Mouse (Mus musculus) hindbrain, embryonic 14.5 days (tissue): ENCODE measurements at regions not wholly inside any gene's neighbourhood (a gene's known extent, or its start where the extent isn't known, plus 50 kb on each side); places are given as distances from the start of the nearest gene placed in this dataset.
A peak's percentile ranks its signal among the peaks of the same experiment; 100 is the strongest.

Source experiments
- ATAC-seq: fragments of 200-750 bp; cut with Nextera tagmentation; 2 replicates; pipeline ENCODE4 v1.8.0; 2017; ENCODE audit warnings: moderate number of reproducible peaks, mild to moderate bottlenecking, moderate TSS enrichment, moderate library complexity; ENCODE audit not compliant: low FRiP score
- DNase-seq: peaks from one replicate; pipeline ENCODE4 v3.0.0-alpha.2; 2015; ENCODE audit warnings: low spot score
- H3K27ac ChIP-seq: fragments of 300-500 bp; sonication (generic); 2 replicates; pipeline ENCODE4 v1.5.1; 2014; ENCODE audit warnings: mild to moderate bottlenecking, moderate library complexity
- H3K27me3 ChIP-seq: fragments of 300-500 bp; sonication (generic); 2 replicates; pipeline ENCODE4 v1.6.1; 2014; ENCODE audit warnings: mild to moderate bottlenecking, low read length, mixed read lengths; ENCODE audit not compliant: control insufficient read depth, insufficient read depth
- H3K36me3 ChIP-seq: fragments of 300-500 bp; sonication (generic); replicated peaks from 2 replicates; pipeline ENCODE4 v1.6.1; 2014; ENCODE audit not compliant: control insufficient read depth, insufficient read depth
- H3K4me1 ChIP-seq: fragments of 300-500 bp; sonication (generic); replicated peaks from 2 replicates; pipeline ENCODE4 v1.6.1; 2014; ENCODE audit warnings: antibody characterized with exemption, low read length, mixed read lengths; ENCODE audit not compliant: control insufficient read depth, insufficient read depth
- H3K4me2 ChIP-seq: fragments of 300-500 bp; sonication (generic); replicated peaks from 2 replicates; pipeline ENCODE4 v1.6.1; 2014; ENCODE audit warnings: mild to moderate bottlenecking, moderate library complexity
- H3K4me3 ChIP-seq: fragments of 300-500 bp; sonication (generic); replicated peaks from 2 replicates; pipeline ENCODE4 v1.5.1; 2014; ENCODE audit warnings: mild to moderate bottlenecking, low read length
- H3K9ac ChIP-seq: fragments of 300-500 bp; sonication (generic); 2 replicates; pipeline ENCODE4 v1.6.1; 2014
- H3K9me3 ChIP-seq: fragments of 300-500 bp; sonication (generic); 2 replicates; pipeline ENCODE4 v1.6.1; 2016; ENCODE audit warnings: low read length; ENCODE audit not compliant: control insufficient read depth
- WGBS: fragments of 180-500 bp; shearing (Covaris S2); extraction: QIAGEN DNeasy Blood & Tissue Kit; methylation state at CpG from one replicate; pipeline ENCODE4 v1.1.7; 2014; 5-methylcytosine and 5-hydroxymethylcytosine counted together

- 46% methylated on average over 15 of the region's 15 CpGs for WGBS
- no peak overlapping the region for H3K4me3 ChIP-seq
- H3K4me1 ChIP-seq: 0 out of 2 replicates have a peak, but pooled peaks cover 5% of the 10 kb centered on the region
- DNase-seq (peak; percentile 35), ATAC-seq (no peak)
- H3K9ac ChIP-seq: no peak overlapping the region
- no peaks in the 10 kb centered on the region for H3K9me3 ChIP-seq
- no peaks in the 10 kb centered on the region for H3K36me3 ChIP-seq
- H3K27me3 ChIP-seq: no peaks in the 10 kb centered on the region
- 0 out of 2 replicates have a peak overlapping the region, but pooled peaks have one; percentile 1 for H3K27ac ChIP-seq
- peak overlapping the region; percentile 15; the same call in 1 of the 2 replicates for H3K4me2 ChIP-seq
Observed at GRCm38 (mm10) chr13:52702201-52702611, 119.2 kb downstream of the Syk start.

GRCm38 (mm10) chr13:52703401-52704164 is 120.6 kb downstream of the Syk start:
- ATAC-seq (no peak), DNase-seq (no peak)
- H3K4me1 ChIP-seq: 0 out of 2 replicates have a peak, but pooled peaks cover 5% of the 10 kb centered on the region
- H3K4me3 ChIP-seq: no peak overlapping the region
- H3K27me3 ChIP-seq: no peaks in the 10 kb centered on the region
- no peak overlapping the region for H3K27ac ChIP-seq
- no peak overlapping the region for H3K4me2 ChIP-seq
- H3K9ac ChIP-seq: no peak overlapping the region
- no peaks in the 10 kb centered on the region for H3K9me3 ChIP-seq
- 66% methylated on average over 12 of the region's 12 CpGs for WGBS
- H3K36me3 ChIP-seq: no peaks in the 10 kb centered on the region

GRCm38 (mm10) chr13:52704673-52705072 is 121.7 kb downstream of the Syk start:
- H3K9ac ChIP-seq: no peak overlapping the region
- no peak overlapping the region for H3K4me3 ChIP-seq
- WGBS: 52% methylated on average over 3 of the region's 3 CpGs
- H3K27me3 ChIP-seq: no peaks in the 10 kb centered on the region
- H3K4me2 ChIP-seq: no peak overlapping the region
- DNase-seq: peak; percentile 35
- no peak overlapping the region for H3K27ac ChIP-seq
- ATAC-seq: no peak
- 0 out of 2 replicates have a peak, but pooled peaks cover 5% of the 10 kb centered on the region for H3K4me1 ChIP-seq
- no peaks in the 10 kb centered on the region for H3K9me3 ChIP-seq
- no peaks in the 10 kb centered on the region for H3K36me3 ChIP-seq

- H3K4me2 ChIP-seq: no peak overlapping the region
- no peak overlapping the region for H3K27ac ChIP-seq
- H3K36me3 ChIP-seq: no peaks in the 10 kb centered on the region
- H3K9me3 ChIP-seq: no peaks in the 10 kb centered on the region
- DNase-seq: no peak
- no peak overlapping the region for H3K4me3 ChIP-seq
- no peak overlapping the region for H3K9ac ChIP-seq
- H3K27me3 ChIP-seq: no peaks in the 10 kb centered on the region
- no peak for ATAC-seq
- 53% methylated on average over 5 of the region's 5 CpGs for WGBS
- H3K4me1 ChIP-seq: no peaks in the 10 kb centered on the region
Observed at GRCm38 (mm10) chr13:52709580-52709979, 126.6 kb downstream of the Syk start.

- WGBS: 43% methylated on average over 9 of the region's 9 CpGs
Observed at GRCm38 (mm10) chr13:52711713-52712369, 128.9 kb downstream of the Syk start.

GRCm38 (mm10) chr13:52721463-52721862 is 138.5 kb downstream of the Syk start:
- Histone ChIP-seq H3K27ac (no peak overlapping the region), H3K4me1 (no peaks in the 10 kb centered on the region), H3K27me3 (no peaks in the 10 kb centered on the region), H3K36me3 (no peaks in the 10 kb centered on the region), H3K9ac (no peak overlapping the region), H3K4me2 (no peak overlapping the region), H3K4me3 (no peak overlapping the region), H3K9me3 (no peaks in the 10 kb centered on the region)
- DNase-seq: no peak
- WGBS: 88% methylated on average over 6 of the region's 6 CpGs
- no peak for ATAC-seq

More at GRCm38 (mm10) chr13:52711713-52712369, 128.9 kb downstream of the Syk start:
- H3K27ac ChIP-seq: no peak overlapping the region
- no peak overlapping the region for H3K4me2 ChIP-seq
- no peaks in the 10 kb centered on the region for H3K36me3 ChIP-seq
- no peak overlapping the region for H3K4me3 ChIP-seq
- DNase-seq: peak; percentile 94
- H3K9ac ChIP-seq: no peak overlapping the region
- H3K4me1 ChIP-seq: no peaks in the 10 kb centered on the region
- peak; percentile 66; the same call in 1 of the 2 replicates for ATAC-seq
- no peaks in the 10 kb centered on the region for H3K9me3 ChIP-seq
- no peaks in the 10 kb centered on the region for H3K27me3 ChIP-seq

GRCm38 (mm10) chr13:52722718-52723117 is 139.7 kb downstream of the Syk start:
- Histone ChIP-seq H3K9me3 (no peaks in the 10 kb centered on the region), H3K4me1 (no peaks in the 10 kb centered on the region), H3K9ac (no peak overlapping the region), H3K27me3 (no peaks in the 10 kb centered on the region), H3K27ac (no peak overlapping the region), H3K4me3 (no peak overlapping the region), H3K4me2 (no peak overlapping the region), H3K36me3 (no peaks in the 10 kb centered on the region)
- no peak for DNase-seq
- WGBS: 86% methylated on average over 3 of the region's 3 CpGs
- no peak for ATAC-seq

- no peak overlapping the region for H3K9ac ChIP-seq
- WGBS: 55% methylated on average over 10 of the region's 10 CpGs
- 0 out of 2 replicates have a peak, but pooled peaks cover 4% of the 10 kb centered on the region for H3K4me1 ChIP-seq
- H3K9me3 ChIP-seq: no peaks in the 10 kb centered on the region
- H3K4me3 ChIP-seq: no peak overlapping the region
- no peaks in the 10 kb centered on the region for H3K27me3 ChIP-seq
- H3K27ac ChIP-seq: no peak overlapping the region
- no peak overlapping the region for H3K4me2 ChIP-seq
- DNase-seq (no peak), ATAC-seq (no peak)
- no peaks in the 10 kb centered on the region for H3K36me3 ChIP-seq
Observed at GRCm38 (mm10) chr13:52726043-52726442, 143.1 kb downstream of the Syk start.

- Histone ChIP-seq H3K27me3 (no peaks in the 10 kb centered on the region), H3K4me2 (no peak overlapping the region), H3K4me1 (0 out of 2 replicates have a peak, but pooled peaks cover 4% of the 10 kb centered on the region), H3K27ac (no peak overlapping the region), H3K4me3 (no peak overlapping the region), H3K9me3 (no peaks in the 10 kb centered on the region), H3K9ac (no peak overlapping the region), H3K36me3 (no peaks in the 10 kb centered on the region)
- ATAC-seq: no peak
- 84% methylated on average over 3 of the region's 3 CpGs for WGBS
- DNase-seq: no peak
Observed at GRCm38 (mm10) chr13:52726525-52726924, 143.6 kb downstream of the Syk start.
